Mouse (Mus musculus) heart, postnatal 4 days (tissue): ENCODE results near the gene Lmf1. TPM values are rescaled to one million over a fixed set of nuclear protein-coding genes. Genes with fewer than 3 reads are reported as not detected.

Experiments
- DNase-seq: peaks from one replicate; pipeline ENCODE4 v3.0.0; 2021
- total RNA-seq, 2 experiments: library from RNA; stranded (reverse); gene quantifications; 2 replicates each; pipeline ENCODE4 v1.2.3; 2021

Gene Lmf1
- total RNA-seq: 10 to 100 TPM; 26.2 to 27.6 TPM

- DNase-seq: peak; percentile 97
Observed at GRCm38 (mm10) chr17:25578920-25579319, at the start of gene Lmf1. Gene Lmf1 (plus strand): TSS chr17:25579085.

GRCm38 (mm10) chr17:25530357-25531022 is 48.4 kb upstream of the Lmf1 start:
- no peak for DNase-seq

GRCm38 (mm10) chr17:25538945-25539875 is 39.7 kb upstream of the Lmf1 start:
- peak; percentile 64 for DNase-seq

GRCm38 (mm10) chr17:25540731-25541130 is 38.2 kb upstream of the Lmf1 start:
- no peak for DNase-seq

- DNase-seq: no peak
Observed at GRCm38 (mm10) chr17:25541768-25542167, 37.1 kb upstream of the Lmf1 start.

- no peak for DNase-seq
Observed at GRCm38 (mm10) chr17:25547026-25547425, 31.9 kb upstream of the Lmf1 start.

- no peak for DNase-seq
Observed at GRCm38 (mm10) chr17:25550020-25550419, 28.9 kb upstream of the Lmf1 start.

- DNase-seq: no peak
Observed at GRCm38 (mm10) chr17:25551313-25551712, 27.6 kb upstream of the Lmf1 start.

GRCm38 (mm10) chr17:25555159-25555558 is 23.7 kb upstream of the Lmf1 start:
- DNase-seq: no peak

- DNase-seq: no peak
Observed at GRCm38 (mm10) chr17:25555666-25556629, 22.9 kb upstream of the Lmf1 start.

- peak; percentile 25 for DNase-seq
Observed at GRCm38 (mm10) chr17:25556630-25557354, 22.1 kb upstream of the Lmf1 start.

GRCm38 (mm10) chr17:25559634-25560033 is 19.3 kb upstream of the Lmf1 start:
- no peak for DNase-seq

- no peak for DNase-seq
Observed at GRCm38 (mm10) chr17:25560554-25561222, 18.2 kb upstream of the Lmf1 start.

GRCm38 (mm10) chr17:25561223-25562028 is 17.5 kb upstream of the Lmf1 start:
- no peak for DNase-seq

- no peak for DNase-seq
Observed at GRCm38 (mm10) chr17:25564481-25564880, 14.4 kb upstream of the Lmf1 start.

- no peak for DNase-seq
Observed at GRCm38 (mm10) chr17:25565244-25565643, 13.6 kb upstream of the Lmf1 start.

- DNase-seq: no peak
Observed at GRCm38 (mm10) chr17:25565860-25566600, 12.9 kb upstream of the Lmf1 start.

GRCm38 (mm10) chr17:25567261-25567660 is 11.6 kb upstream of the Lmf1 start:
- DNase-seq: no peak

GRCm38 (mm10) chr17:25567745-25568144 is 11.1 kb upstream of the Lmf1 start:
- DNase-seq: peak; percentile 77
